Mouse (Mus musculus) E14TG2a.4 (cell line): Measurements from ENCODE around the gene Rnf133.

Experiments
- H3K27me3 ChIP-seq: 2 replicates; pipeline ENCODE4 v1.6.1; 2014; ENCODE audit warnings: low read length, control low read depth; ENCODE audit not compliant: insufficient read depth
- H3K36me3 ChIP-seq: 2 replicates; pipeline ENCODE4 v1.6.1; 2014; ENCODE audit warnings: low read length, control low read depth; ENCODE audit not compliant: insufficient read depth
- H3K4me1 ChIP-seq: replicated peaks from 2 replicates; pipeline ENCODE4 v1.6.1; 2014; ENCODE audit warnings: low read depth, low read length, control low read depth
- H3K4me3 ChIP-seq: replicated peaks from 2 replicates; pipeline ENCODE4 v1.5.1; 2014; ENCODE audit warnings: mild to moderate bottlenecking, low read length
- H3K9me3 ChIP-seq: 2 replicates; pipeline ENCODE4 v1.6.1; 2014; ENCODE audit warnings: low read length, control low read depth
- CTCF ChIP-seq: conservative IDR thresholded peaks from 2 replicates; pipeline ENCODE4 v1.5.1; 2014; ENCODE audit warnings: low read length
- NANOG ChIP-seq: IDR thresholded peaks from 2 replicates; pipeline ENCODE4 v1.6.1; 2014; ENCODE audit warnings: borderline replicate concordance, low read length, mixed read lengths
- POU5F1 ChIP-seq: IDR thresholded peaks from 2 replicates; pipeline ENCODE4 v1.6.1; 2014; ENCODE audit warnings: low read length, borderline replicate concordance

Gene Rnf133

DNA sequence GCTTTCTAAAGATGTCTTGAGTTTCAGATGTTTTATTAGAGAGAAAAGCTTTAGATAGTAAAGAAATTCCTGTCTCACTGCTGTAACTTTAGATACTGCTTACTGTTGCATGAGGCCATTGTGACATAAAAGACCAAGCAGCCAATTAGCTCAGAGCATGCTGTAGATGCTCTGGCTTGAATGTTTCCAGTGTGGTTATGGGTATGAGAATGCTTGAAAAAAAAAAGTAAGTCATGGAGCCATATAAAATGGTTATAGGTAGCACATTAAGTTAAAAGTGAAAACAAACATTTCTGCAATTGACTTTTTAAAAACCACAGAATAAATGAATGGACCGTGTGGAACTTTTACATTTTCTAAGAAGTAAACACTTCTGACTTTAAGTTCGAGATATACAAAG is at the start of gene Rnf133:
Gene Rnf133, minus strand, starts transcription at position 101 of the 400 bp plus-strand sequence.
- Histone ChIP-seq H3K27me3 (no peaks in the 10 kb centered on the region), H3K4me1 (no peaks in the 10 kb centered on the region), H3K36me3 (no peaks in the 10 kb centered on the region), H3K4me3 (no peak within 1 kb of the TSS), H3K9me3 (no peaks in the 10 kb centered on the region)
- TF ChIP-seq POU5F1, result no peak
- no peak for TF ChIP-seq CTCF
- no peak for TF ChIP-seq NANOG

GRCm38 (mm10) chr6:23678172-23678571 is 28.1 kb upstream of the Rnf133 start:
- TF ChIP-seq NANOG, result no peak
- no peak for TF ChIP-seq POU5F1
- TF ChIP-seq CTCF, result no peak
- no peak overlapping the region for H3K4me3 ChIP-seq
- H3K27me3 ChIP-seq, result no peaks in the 10 kb centered on the region
- no peaks in the 10 kb centered on the region for H3K4me1 ChIP-seq
- H3K36me3 ChIP-seq, result no peaks in the 10 kb centered on the region
- H3K9me3 ChIP-seq, result no peaks in the 10 kb centered on the region

DNA sequence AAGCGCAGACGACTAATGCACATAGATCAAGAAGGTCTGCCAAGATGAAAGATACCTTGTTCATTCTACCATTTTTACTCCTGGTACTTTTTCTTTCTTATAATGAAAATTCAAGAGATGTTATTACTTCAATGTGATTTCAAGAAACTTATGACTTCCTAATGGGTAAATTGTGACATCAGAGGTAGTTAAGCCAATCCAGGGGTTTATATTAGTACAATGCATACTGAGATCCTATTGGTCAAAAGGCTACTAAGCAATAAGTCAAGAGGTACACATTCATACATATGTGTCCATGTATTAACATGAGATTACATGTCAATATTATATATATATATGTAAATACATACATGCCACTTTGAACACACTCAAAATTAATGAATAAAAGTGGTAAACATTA is 4.9 kb upstream of the Rnf133 start, which contains the start of gene Rnf148:
Gene Rnf148, minus strand, starts transcription at position 101 of the 400 bp plus-strand sequence.
- no peaks in the 10 kb centered on the region for H3K4me1 ChIP-seq
- H3K27me3 ChIP-seq, result no peaks in the 10 kb centered on the region
- no peak within 1 kb of the TSS for H3K4me3 ChIP-seq
- no peaks in the 10 kb centered on the region for H3K36me3 ChIP-seq
- no peaks in the 10 kb centered on the region for H3K9me3 ChIP-seq
- TF ChIP-seq POU5F1 (no peak), NANOG (no peak), CTCF (no peak)

DNA sequence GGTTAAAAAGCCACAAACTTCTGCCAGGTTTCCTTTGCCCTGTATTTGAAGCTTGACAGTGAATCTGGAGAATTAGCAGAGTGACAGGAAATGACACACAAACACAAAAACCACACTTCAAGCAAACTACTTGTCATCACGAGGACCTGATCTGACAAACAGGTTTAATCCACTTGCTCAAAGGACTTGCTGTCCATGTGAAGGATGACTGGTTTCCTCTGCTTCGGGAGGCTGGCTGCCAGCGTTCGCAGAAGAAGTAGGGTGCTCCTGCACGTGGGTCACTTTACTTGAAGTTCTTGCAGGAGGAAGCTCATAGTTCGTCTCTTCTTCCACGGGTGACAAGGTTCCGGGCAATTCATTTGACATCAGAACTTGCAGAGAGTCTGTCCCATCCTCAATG is 1.4 kb downstream of the Rnf133 start:
- no peaks in the 10 kb centered on the region for H3K9me3 ChIP-seq
- no peak overlapping the region for H3K4me3 ChIP-seq
- H3K4me1 ChIP-seq, result no peaks in the 10 kb centered on the region
- H3K36me3 ChIP-seq, result no peaks in the 10 kb centered on the region
- no peaks in the 10 kb centered on the region for H3K27me3 ChIP-seq
- TF ChIP-seq POU5F1 (no peak), NANOG (no peak), CTCF (no peak)

DNA sequence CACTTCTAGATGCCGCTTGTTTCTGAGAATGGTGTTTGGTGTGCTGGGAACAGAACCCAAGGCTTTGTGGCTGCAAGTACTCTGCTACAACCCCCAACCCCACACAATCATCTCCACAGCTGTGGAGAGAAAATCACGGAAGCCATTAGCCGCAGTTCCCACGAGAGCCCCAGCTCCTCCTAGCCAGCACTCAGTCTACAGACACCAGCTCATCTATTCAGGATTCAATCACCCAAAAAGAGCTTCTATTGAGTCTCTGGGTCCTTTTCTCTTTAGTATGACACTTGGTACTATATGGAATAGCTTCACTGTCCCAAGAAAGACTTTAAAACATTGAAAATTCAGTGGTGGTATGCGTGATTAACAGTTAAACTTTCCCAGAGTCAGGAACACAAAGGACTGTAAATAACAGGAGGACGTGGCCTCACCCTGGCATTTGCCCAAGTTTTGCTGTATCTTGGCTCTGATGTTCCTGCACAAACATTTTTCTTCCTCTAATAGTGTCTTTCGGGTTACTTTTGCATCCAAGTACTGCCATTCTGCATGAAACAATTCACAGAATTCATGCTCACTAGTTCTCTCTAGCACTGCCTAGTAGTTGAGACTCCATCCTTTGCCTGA is 2.4 kb downstream of the Rnf133 start:
- TF ChIP-seq POU5F1 (no peak), CTCF (no peak), NANOG (no peak)
- Histone ChIP-seq H3K36me3 (no peaks in the 10 kb centered on the region), H3K27me3 (no peaks in the 10 kb centered on the region), H3K9me3 (no peaks in the 10 kb centered on the region), H3K4me3 (no peak overlapping the region), H3K4me1 (no peaks in the 10 kb centered on the region)

DNA sequence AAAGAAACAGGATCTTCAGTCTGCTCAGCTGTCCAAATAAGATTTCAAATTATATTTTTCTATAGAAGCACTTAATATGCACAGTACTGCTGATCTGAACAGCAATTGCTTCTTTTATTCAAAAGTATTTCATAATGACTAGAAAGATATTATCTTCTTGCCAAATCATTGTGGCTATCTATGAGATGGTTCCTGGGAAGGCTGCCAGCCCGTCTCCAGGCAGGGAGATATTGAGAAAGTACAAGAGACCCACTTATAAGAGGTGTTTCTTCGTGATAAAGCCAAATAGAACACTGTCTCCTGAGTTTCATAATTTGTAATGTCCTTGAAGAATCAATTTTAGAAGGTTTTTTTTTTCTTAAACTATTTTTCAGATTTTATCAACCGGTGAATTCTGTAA is 13.0 kb downstream of the Rnf133 start:
- Histone ChIP-seq H3K4me1 (no peaks in the 10 kb centered on the region), H3K36me3 (no peaks in the 10 kb centered on the region), H3K4me3 (no peak overlapping the region), H3K9me3 (no peaks in the 10 kb centered on the region), H3K27me3 (no peaks in the 10 kb centered on the region)
- TF ChIP-seq NANOG (no peak), POU5F1 (no peak), CTCF (no peak)

DNA sequence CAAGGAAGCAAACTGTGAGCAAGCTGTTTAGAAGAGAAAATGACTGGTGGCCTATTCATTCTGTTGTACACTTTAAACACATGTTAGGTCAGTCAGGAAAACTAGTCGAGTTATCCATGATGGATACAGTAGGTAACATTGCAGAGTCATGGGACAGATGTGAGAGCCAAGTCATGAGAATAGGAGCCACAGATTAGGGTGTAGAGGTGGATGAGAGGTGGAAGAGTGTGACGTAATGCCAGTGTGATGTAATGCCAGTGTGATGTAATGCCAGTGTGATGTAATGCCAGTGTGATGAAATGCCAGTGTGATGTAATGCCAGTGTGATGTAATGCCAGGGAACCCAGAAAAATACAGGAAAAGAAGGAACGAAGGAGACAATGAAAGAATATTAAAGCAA is 14.9 kb downstream of the Rnf133 start:
- no peaks in the 10 kb centered on the region for H3K4me1 ChIP-seq
- TF ChIP-seq NANOG (no peak), POU5F1 (no peak), CTCF (no peak)
- no peaks in the 10 kb centered on the region for H3K9me3 ChIP-seq
- H3K4me3 ChIP-seq, result no peak overlapping the region
- H3K27me3 ChIP-seq, result no peaks in the 10 kb centered on the region
- H3K36me3 ChIP-seq, result no peaks in the 10 kb centered on the region

DNA sequence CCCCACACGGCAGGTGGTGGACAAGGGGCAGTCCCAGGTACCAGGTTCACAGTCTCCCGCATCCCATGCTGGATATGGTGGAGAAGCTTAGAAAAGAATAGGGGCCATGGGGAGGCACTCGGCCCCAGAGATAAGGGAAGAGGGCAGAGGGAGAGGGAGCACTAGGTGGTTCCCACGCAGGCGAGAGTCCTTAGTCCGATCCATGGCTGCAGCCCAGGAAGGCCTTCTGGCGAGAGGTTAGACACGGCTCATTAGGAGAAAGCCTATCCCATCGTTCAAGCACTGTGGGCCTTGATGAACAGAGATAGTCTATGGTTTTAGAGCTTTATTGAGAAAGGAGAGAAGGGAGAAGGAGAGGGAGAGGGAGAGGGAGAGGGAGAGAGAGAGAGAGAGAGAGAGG is 16.1 kb downstream of the Rnf133 start:
- Histone ChIP-seq H3K36me3 (no peaks in the 10 kb centered on the region), H3K9me3 (no peaks in the 10 kb centered on the region), H3K4me1 (no peaks in the 10 kb centered on the region), H3K4me3 (no peak overlapping the region), H3K27me3 (no peaks in the 10 kb centered on the region)
- no peak for TF ChIP-seq CTCF
- no peak for TF ChIP-seq NANOG
- TF ChIP-seq POU5F1, result no peak

- no peaks in the 10 kb centered on the region for H3K27me3 ChIP-seq
- TF ChIP-seq NANOG (no peak), CTCF (no peak), POU5F1 (no peak)
- H3K4me1 ChIP-seq, result no peaks in the 10 kb centered on the region
- H3K36me3 ChIP-seq, result no peaks in the 10 kb centered on the region
- no peak overlapping the region for H3K4me3 ChIP-seq
- H3K9me3 ChIP-seq, result no peaks in the 10 kb centered on the region
Measured at GRCm38 (mm10) chr6:23630465-23630864, 19.6 kb downstream of the Rnf133 start.
